Mouse (Mus musculus) CH12.LX (cell line): ENCODE measurements around the gene Gm10778.

Experiments used
- CTCF ChIP-seq, 2 experiments: IDR thresholded peaks in 1 of 2; conservative IDR thresholded peaks in 1 of 2; 2 replicates each; pipeline ENCODE4 v1.5.1; 2011 to 2012; ENCODE audit warnings: low read depth in 2 of 2, low read length in 2 of 2, improper control_type of control experiment in 1 of 2, inconsistent platforms in 1 of 2, mild to moderate bottlenecking in 1 of 2, moderate library complexity in 1 of 2
- EP300 ChIP-seq: IDR thresholded peaks from 2 replicates; pipeline ENCODE4 v1.6.1; 2011; ENCODE audit warnings: low read length, improper control_type of control experiment
- KAT2A ChIP-seq: IDR thresholded peaks from 2 replicates; pipeline ENCODE4 v1.6.1; 2012; ENCODE audit warnings: low read length, improper control_type of control experiment, inconsistent platforms; ENCODE audit not compliant: insufficient replicate concordance
- MAFK ChIP-seq: IDR thresholded peaks from 2 replicates; pipeline ENCODE4 v1.6.1; 2011; ENCODE audit warnings: low read length, improper control_type of control experiment; ENCODE audit not compliant: insufficient replicate concordance
- MAX ChIP-seq: IDR thresholded peaks from 2 replicates; pipeline ENCODE4 v1.6.1; 2011; ENCODE audit warnings: low read length, improper control_type of control experiment
- MAZ ChIP-seq: IDR thresholded peaks from 2 replicates; pipeline ENCODE4 v1.6.1; 2012; ENCODE audit warnings: low read depth, mild to moderate bottlenecking, inconsistent platforms, low read length, improper control_type of control experiment, moderate library complexity
- POLR2A ChIP-seq: IDR thresholded peaks from 2 replicates; pipeline ENCODE4 v1.6.1; 2011; ENCODE audit warnings: low read depth, mild to moderate bottlenecking, improper control_type of control experiment, low read length
- SIN3A ChIP-seq: IDR thresholded peaks from 2 replicates; pipeline ENCODE4 v1.6.1; 2012; ENCODE audit warnings: low read length, improper control_type of control experiment, inconsistent platforms
- TCF12 ChIP-seq: IDR thresholded peaks from 2 replicates; pipeline ENCODE4 v1.6.1; 2014; ENCODE audit warnings: low read depth, mild to moderate bottlenecking, inconsistent platforms, low read length, improper control_type of control experiment
- USF1 ChIP-seq: IDR thresholded peaks from 2 replicates; pipeline ENCODE4 v1.6.1; 2014; ENCODE audit warnings: low read depth, mild to moderate bottlenecking, inconsistent platforms, low read length, improper control_type of control experiment
- ZC3H11A ChIP-seq: IDR thresholded peaks from 2 replicates; pipeline ENCODE4 v1.6.1; 2012; ENCODE audit warnings: low read depth, mild to moderate bottlenecking, inconsistent platforms, low read length, improper control_type of control experiment
- ZNF384 ChIP-seq: IDR thresholded peaks from 2 replicates; pipeline ENCODE4 v1.6.1; 2012; ENCODE audit warnings: low read depth, low read length, improper control_type of control experiment, inconsistent platforms

DNA sequence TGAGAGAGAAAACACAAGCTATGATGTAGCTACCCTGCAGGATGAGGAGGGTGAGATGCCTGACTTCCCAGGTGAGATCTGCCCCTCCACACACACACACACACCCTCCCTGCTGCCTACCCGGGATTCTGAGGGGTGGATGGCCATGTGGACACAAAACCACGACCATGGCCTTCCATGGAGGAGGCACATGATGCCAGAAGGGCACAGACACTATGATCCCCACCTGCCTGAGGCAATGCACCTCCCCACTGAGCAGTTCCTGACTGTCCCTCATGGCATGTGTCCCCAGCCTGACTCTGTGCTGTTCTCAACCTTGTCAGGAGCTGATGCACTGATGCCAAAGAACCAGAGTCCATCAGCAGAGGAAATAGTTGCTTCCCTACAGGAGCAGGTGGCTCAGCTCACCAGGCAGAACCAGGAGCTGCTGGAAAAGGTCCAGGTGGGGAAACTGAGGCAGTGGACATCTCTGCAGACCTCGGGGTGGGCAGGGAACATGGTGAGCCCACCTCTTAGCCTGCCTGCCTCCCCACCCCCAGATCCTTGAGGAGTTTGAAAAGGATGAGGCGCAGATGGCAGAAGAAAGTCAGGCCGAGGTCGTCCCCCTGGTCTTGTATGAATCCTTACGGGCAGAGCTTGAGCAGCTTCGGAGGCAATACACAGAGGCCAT, 6.7 kb upstream of the Gm10778 start:
- TF ChIP-seq TCF12 (no peak), CTCF (conservative IDR thresholded peaks at IDR 0.05 in 1 of 2, IDR thresholded peaks at IDR 0.05 in 1 of 2; ENCODE audit: low read depth in 2 of 2, low read length in 2 of 2) (no peak), MAX (no peak), MAZ (no peak), ZNF384 (no peak), POLR2A (no peak), KAT2A (no peak), MAFK (no peak), USF1 (no peak), ZC3H11A (no peak), EP300 (no peak), SIN3A (no peak)
